Mouse (Mus musculus): ENCODE data around the gene Fgr. TPM values are rescaled to one million over a fixed set of nuclear protein-coding genes. Genes with fewer than 3 reads are reported as not detected.

Gene Fgr
- total and polyA plus RNA-seq, 3 experiments, result 0.04 to 0.24 (median 0.13) TPM

DNA sequence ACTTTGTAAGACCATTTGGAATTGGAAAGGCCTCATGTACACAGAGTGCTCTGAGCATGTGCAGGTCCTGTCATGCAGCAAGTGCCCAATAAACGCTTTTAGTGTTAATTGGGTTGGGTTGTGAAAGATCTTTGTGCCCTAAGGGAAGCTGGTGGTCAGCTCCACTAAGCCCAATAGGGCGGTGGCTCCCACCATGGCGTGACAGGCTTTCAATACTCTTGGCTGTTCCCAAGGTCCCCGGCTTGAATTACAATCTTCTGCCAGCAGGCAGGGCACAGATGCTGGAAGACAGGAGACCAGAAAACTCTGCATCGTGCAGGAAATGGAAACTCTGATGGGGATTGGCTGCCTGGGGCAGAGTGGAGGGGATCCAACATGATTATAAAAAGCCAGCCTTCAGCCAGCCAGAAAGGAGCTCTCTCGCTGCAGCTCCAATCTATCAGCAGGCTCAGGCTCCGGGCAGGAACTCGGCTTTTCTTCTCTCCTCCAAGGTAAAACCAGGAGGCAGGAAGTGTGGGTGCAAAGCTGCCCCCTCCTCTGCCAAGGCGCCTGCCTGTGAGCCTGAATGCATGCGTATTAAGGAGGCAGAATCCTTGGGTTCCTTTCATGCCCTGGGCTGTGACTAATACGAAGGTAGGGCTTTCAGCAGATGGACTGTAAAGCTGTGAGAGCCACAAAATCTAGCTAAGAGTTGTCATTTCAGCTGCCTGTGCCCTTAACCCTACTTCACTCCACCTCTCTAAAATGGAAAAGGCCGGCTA, 35.5 kb upstream of the Fgr start:
- Histone ChIP-seq H3K4me2 (ENCODE audit: insufficient read depth, low read depth, poor library complexity, severe bottlenecking) (no peak overlapping the region), H3K9ac (ENCODE audit: insufficient read depth, low read depth) (no peak overlapping the region), H3K27me3 (replicated peaks) (no peaks in the 10 kb centered on the region), H3K36me3 (replicated peaks in 1 of 2; ENCODE audit: control insufficient read depth in 1 of 2, insufficient read depth in 1 of 2, low read length in 1 of 2) (no peaks in the 10 kb centered on the region), H3K9me3 (replicated peaks; ENCODE audit: low read length) (no peaks in the 10 kb centered on the region), H3K27ac (ENCODE audit: insufficient read depth, low read depth) (no peak overlapping the region), H3K79me2 (replicated peaks; ENCODE audit: control insufficient read depth, extremely low read depth, insufficient read depth, poor library complexity, severe bottlenecking) (no peaks in the 10 kb centered on the region), H3K4me1 (ENCODE audit: control insufficient read depth in 1 of 2, insufficient read depth in 2 of 2) (peaks cover 16 to 26% of the 10 kb centered on the region in 2 experiments), H3K4me3 (replicated peaks in 1 of 3; ENCODE audit: low read depth in 2 of 3, low read length in 2 of 3, poor library complexity in 1 of 3) (no peak overlapping the region)
- DNase-seq (ENCODE audit: extremely low read depth), result no peak
- in situ Hi-C loops (cut with MboI; ENCODE audit: low pct_ligation_motif_present, low pct_unique_long_range_greater_than_20kb, low sequenced_read_pairs), result no loop called here
- dilution Hi-C loops (cut with MboI; ENCODE audit: extremely low pct_ligation_motif_present, extremely low pct_unique_long_range_greater_than_20kb, low sequenced_read_pairs), result no loop called here
- TF ChIP-seq RAD21 (IDR thresholded peaks at IDR 0.05; ENCODE audit: low read depth, low read length), result no peak
- no peak for TF ChIP-seq HCFC1 (IDR thresholded peaks at IDR 0.05; ENCODE audit: low read depth, low read length)
- TF ChIP-seq ZNF384 (IDR thresholded peaks at IDR 0.05; ENCODE audit: low read depth, low read length), result no peak
- TF ChIP-seq CHD2 (IDR thresholded peaks at IDR 0.05; ENCODE audit: low read length), result no peak
- TF ChIP-seq GABPA (IDR thresholded peaks at IDR 0.05; ENCODE audit: insufficient replicate concordance, low read depth, low read length), result no peak
- TF ChIP-seq MAZ (IDR thresholded peaks at IDR 0.05; ENCODE audit: low read depth, low read length), result no peak
- TF ChIP-seq POLR2AphosphoS2 (IDR thresholded peaks at IDR 0.05; ENCODE audit: low read depth, low read length), result no peak
- TF ChIP-seq E2F4 (IDR thresholded peaks at IDR 0.05; ENCODE audit: insufficient replicate concordance, low read depth, low read length), result no peak
- no peak for TF ChIP-seq ZKSCAN1 (IDR thresholded peaks at IDR 0.05; ENCODE audit: borderline replicate concordance, low read depth, low read length)
- no peak for TF ChIP-seq MAX (IDR thresholded peaks at IDR 0.05; ENCODE audit: low read length)
- TF ChIP-seq MYC (IDR thresholded peaks at IDR 0.05; ENCODE audit: low read depth, low read length), result no peak
- no peak for TF ChIP-seq IRF4 (IDR thresholded peaks at IDR 0.05; ENCODE audit: low read depth, low read length)
- no peak for TF ChIP-seq JUN (IDR thresholded peaks at IDR 0.05; ENCODE audit: insufficient read depth, low read depth, low read length)

DNA sequence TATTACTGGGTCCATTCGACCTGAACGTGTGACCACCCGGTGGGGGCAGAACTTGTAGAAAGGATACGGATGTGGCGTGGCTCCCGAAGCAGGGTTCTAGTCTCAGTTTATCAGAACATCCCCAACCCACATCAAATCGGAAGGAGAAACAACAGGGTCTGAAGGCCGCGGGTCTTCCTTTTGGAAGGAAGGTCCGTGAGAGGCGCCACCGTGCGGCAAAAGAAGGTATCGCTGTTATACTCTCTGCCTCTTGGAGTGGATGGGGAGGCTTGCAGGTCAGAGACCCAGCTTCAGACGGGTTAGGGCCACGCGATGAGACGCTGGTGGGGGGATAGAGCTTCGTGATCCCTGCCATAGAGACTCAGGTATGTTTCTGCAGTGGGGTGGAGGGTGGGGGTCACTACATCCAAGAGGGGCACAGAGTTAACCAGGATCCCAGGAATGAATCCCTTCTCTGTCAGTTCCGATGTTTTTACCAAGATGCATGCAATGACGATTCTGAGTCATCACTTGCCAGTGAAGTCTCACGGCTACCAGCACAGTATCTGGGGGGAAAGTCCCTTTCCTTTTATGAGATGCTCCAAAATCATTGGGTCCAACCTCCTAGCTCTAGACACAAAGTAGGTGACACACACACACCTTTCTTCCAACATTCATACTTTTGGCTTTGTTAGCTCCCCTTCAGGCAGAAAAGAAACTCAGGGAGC, 34.3 kb upstream of the Fgr start:
- H3K4me1 ChIP-seq (ENCODE audit: control insufficient read depth in 1 of 2, insufficient read depth in 2 of 2), result peaks cover 16 to 34% of the 10 kb centered on the region in 2 experiments
- peak; percentile 85 for DNase-seq (ENCODE audit: extremely low read depth)
- H3K4me2 ChIP-seq (ENCODE audit: insufficient read depth, low read depth, poor library complexity, severe bottlenecking), result peak overlapping the region; percentile 72
- no peaks in the 10 kb centered on the region for H3K27me3 ChIP-seq (replicated peaks)
- dilution Hi-C loops (cut with MboI; ENCODE audit: extremely low pct_ligation_motif_present, extremely low pct_unique_long_range_greater_than_20kb, low sequenced_read_pairs), result no loop called here
- peak overlapping the region; percentile 26; the same call in 1 of the 2 replicates for H3K9ac ChIP-seq (ENCODE audit: insufficient read depth, low read depth)
- H3K36me3 ChIP-seq (replicated peaks in 1 of 2; ENCODE audit: control insufficient read depth in 1 of 2, insufficient read depth in 1 of 2, low read length in 1 of 2), result no peaks in the 10 kb centered on the region
- in situ Hi-C loops (cut with MboI; ENCODE audit: low pct_ligation_motif_present, low pct_unique_long_range_greater_than_20kb, low sequenced_read_pairs), result no loop called here
- no peak overlapping the region for H3K27ac ChIP-seq (ENCODE audit: insufficient read depth, low read depth)
- H3K4me3 ChIP-seq (replicated peaks in 1 of 3; ENCODE audit: low read depth in 2 of 3, low read length in 2 of 3, poor library complexity in 1 of 3), result peak overlapping the region; percentile 35 to 45 (median 36)
- H3K79me2 ChIP-seq (replicated peaks; ENCODE audit: control insufficient read depth, extremely low read depth, insufficient read depth, poor library complexity, severe bottlenecking), result no peaks in the 10 kb centered on the region
- TF ChIP-seq CTCF (conservative IDR thresholded peaks at IDR 0.05 in 1 of 2, IDR thresholded peaks at IDR 0.05 in 1 of 2; ENCODE audit: low read depth in 2 of 2, low read length in 2 of 2) (peak; percentile 48 to 77; a peak in 3 of 4 replicates), RAD21 (IDR thresholded peaks at IDR 0.05; ENCODE audit: low read depth, low read length) (peak; percentile 26), ZMIZ1 (IDR thresholded peaks at IDR 0.05; ENCODE audit: low read depth, low read length) (no peak), SMC3 (IDR thresholded peaks at IDR 0.05; ENCODE audit: low read depth, low read length) (peak; percentile 56), JUN (IDR thresholded peaks at IDR 0.05; ENCODE audit: insufficient read depth, low read depth, low read length) (0 out of 2 replicates have a peak, but pooled peaks have one; percentile 14), JUND (conservative IDR thresholded peaks at IDR 0.05; ENCODE audit: low read depth, low read length) (peak; percentile 72), TCF12 (IDR thresholded peaks at IDR 0.05; ENCODE audit: low read depth, low read length) (peak; percentile 48; the same call in 1 of the 2 replicates), E2F4 (IDR thresholded peaks at IDR 0.05; ENCODE audit: insufficient replicate concordance, low read depth, low read length) (no peak), CHD1 (IDR thresholded peaks at IDR 0.05; ENCODE audit: low read depth, low read length) (no peak), POLR2A (IDR thresholded peaks at IDR 0.05; ENCODE audit: low read depth, low read length) (peak; percentile 40; the same call in 1 of the 2 replicates)
- no peaks in the 10 kb centered on the region for H3K9me3 ChIP-seq (replicated peaks; ENCODE audit: low read length)
